Mouse (Mus musculus) mature B cell (primary cell): ENCODE results near the gene Nup153.

Experiments used
- in situ Hi-C: fragments of 300-500 bp; cut with MboI; formaldehyde crosslinking; loops from 2 replicates; pipeline ENCODE4 v1.14.3; 2019

The Nup153 gene

GRCm38 (mm10) chr13:46727837-46728268, at the start of gene Nup153:
TSS of gene Nup153 (minus strand) at chr13:46727940.
- in situ Hi-C loops: no loop called here

- in situ Hi-C loops: no loop called here
Measured at GRCm38 (mm10) chr13:46777461-46777860, 49.7 kb upstream of the Nup153 start.

- in situ Hi-C loops: no loop called here
Measured at GRCm38 (mm10) chr13:46776636-46777305, 49.0 kb upstream of the Nup153 start.

- in situ Hi-C loops: no loop called here
Measured at GRCm38 (mm10) chr13:46774998-46775397, 47.3 kb upstream of the Nup153 start.

GRCm38 (mm10) chr13:46772581-46772980, 44.8 kb upstream of the Nup153 start:
- in situ Hi-C loops: no loop called here

GRCm38 (mm10) chr13:46765361-46765760, 37.6 kb upstream of the Nup153 start:
- in situ Hi-C loops: no loop called here

GRCm38 (mm10) chr13:46763210-46763609, 35.5 kb upstream of the Nup153 start:
- in situ Hi-C loops: no loop called here

DNA sequence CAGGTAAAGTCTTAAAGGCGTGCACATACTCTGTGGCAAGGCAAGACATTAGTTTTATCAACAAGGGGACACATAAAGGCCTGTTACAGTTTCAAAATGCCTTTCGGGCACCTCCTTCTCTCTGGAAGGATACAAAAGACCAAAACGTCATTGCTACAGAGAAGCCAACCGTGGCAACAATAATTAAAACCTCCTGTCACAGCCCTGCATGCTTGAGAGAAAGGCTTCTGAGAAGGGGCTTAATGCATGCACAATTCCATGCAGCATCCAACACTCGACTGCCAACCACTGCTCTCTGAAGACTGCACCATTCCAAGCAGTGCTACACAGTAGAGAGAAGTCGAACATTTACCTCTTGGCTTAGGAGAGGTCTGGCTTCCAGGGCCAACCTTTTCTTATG, 33.2 kb upstream of the Nup153 start:
- in situ Hi-C loops: no loop called here

- in situ Hi-C loops: no loop called here
Measured at GRCm38 (mm10) chr13:46759281-46759809, 31.6 kb upstream of the Nup153 start.

DNA sequence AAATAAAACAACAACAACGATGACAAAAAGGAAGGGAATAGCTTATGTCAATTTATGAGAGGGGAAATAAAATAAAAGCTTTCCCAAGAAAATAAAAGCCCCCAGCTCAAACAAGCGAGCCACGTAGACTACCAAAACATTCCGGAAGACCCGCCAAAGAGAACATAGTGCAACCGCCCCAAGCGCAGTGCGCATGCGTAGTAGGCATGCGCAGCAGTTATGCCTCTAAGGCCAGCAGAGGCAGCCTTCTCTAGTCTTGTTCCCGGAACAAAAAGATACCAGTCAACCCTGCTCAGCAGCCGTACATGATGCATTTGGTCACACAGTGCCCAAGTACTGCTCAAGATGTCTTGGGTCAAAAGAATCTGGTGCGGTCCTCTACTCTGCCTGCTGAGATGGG, 30.9 kb upstream of the Nup153 start:
- in situ Hi-C loops: no loop called here

GRCm38 (mm10) chr13:46757946-46758345, 30.2 kb upstream of the Nup153 start:
- in situ Hi-C loops: no loop called here

- in situ Hi-C loops: no loop called here
Measured at GRCm38 (mm10) chr13:46753294-46753693, 25.6 kb upstream of the Nup153 start.

DNA sequence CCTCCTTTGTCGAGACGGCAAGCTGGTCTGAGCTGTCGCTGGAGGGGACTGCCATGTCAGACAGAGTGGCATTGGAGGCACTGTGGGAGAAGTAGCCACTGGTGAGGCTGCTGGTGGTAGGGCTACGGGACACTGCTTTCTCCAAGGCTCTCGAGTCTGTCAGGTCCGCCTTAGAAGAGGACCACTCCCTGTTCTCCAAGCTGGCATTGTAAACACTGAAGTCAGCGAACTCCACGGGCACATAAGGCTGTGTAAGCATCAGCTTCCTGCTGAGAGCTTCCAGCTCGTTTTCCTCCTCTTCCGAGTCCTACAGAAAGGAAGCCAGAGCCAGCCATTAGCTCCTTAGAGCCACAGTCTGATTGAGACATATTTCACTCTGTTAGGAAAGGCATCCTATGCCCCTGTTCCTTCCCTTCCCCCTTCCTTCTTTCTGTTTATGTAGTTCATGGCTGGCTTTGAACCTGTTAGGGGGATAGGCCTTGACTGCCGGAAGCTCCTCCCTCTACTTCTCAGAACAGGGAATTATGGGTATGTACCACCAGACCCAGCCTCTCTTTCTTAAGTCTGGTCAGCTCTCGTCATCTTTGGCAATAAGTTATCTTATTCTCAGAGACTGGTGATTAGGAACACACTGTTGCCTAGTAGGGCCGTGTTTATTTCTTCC, 25.0 kb upstream of the Nup153 start:
- in situ Hi-C loops: no loop called here

GRCm38 (mm10) chr13:46748138-46748873, 20.6 kb upstream of the Nup153 start:
- in situ Hi-C loops: no loop called here

DNA sequence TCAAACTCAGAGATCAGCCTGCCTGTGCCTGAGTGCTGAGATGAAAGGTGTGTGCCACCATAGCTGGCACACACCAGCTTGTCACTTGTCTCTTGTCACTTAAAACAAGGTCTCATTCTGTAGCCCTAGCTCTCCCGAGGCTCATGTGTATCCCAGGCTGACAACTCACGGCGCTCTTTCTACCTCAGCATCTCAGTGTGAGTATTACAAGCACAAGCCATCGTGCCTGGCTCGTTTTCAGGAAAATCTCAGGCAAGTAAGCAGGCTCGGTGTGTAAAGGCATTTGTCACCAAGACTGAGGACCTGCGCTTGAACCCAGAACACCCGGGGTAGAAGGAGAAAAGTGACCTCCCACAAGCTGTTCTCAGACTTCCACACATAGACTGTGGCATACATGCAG, 16.1 kb upstream of the Nup153 start:
- in situ Hi-C loops: no loop called here

DNA sequence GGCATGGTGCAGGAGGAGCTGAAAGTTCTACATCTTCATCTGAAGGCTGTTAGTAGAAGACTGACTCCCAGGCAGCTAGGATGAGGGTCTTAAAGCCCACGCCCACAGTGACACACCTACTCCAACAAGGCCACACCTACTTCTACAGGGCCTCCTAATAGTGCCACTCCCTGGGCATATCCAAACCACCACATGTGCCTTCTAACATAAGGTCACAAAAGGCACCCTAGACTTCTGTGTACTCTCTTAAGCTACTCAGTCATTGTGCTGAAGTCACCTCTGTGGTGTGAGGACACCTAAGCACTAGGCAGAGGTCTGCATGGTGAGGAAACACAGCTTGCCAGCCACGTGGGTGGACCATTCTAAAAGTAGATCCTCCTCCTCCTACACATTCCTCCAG, 14.6 kb upstream of the Nup153 start:
- in situ Hi-C loops: no loop called here

GRCm38 (mm10) chr13:46739426-46739825, 11.7 kb upstream of the Nup153 start:
- in situ Hi-C loops: no loop called here

DNA sequence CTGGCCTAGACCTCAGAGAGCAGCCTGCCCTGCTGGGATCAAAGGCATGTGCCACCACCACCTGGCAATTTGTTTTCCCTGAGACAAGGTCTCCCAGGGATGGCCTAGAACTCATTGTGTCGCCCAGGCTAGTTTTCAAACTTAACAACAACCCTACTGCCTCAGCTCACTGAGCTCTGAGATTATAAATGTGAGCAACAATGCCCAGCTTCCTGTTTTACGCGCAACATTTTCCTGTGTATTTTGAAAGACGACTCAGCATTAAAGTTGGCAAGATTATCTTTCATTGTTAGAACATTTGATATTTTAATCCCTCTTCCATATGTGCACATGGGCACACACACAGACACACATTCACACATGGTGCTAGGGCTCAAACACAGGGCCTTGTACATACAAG, 9.7 kb upstream of the Nup153 start:
- in situ Hi-C loops: no loop called here

GRCm38 (mm10) chr13:46736479-46736865, 8.7 kb upstream of the Nup153 start:
- in situ Hi-C loops: no loop called here

- in situ Hi-C loops: no loop called here
Measured at GRCm38 (mm10) chr13:46735808-46736478, 8.2 kb upstream of the Nup153 start.

DNA sequence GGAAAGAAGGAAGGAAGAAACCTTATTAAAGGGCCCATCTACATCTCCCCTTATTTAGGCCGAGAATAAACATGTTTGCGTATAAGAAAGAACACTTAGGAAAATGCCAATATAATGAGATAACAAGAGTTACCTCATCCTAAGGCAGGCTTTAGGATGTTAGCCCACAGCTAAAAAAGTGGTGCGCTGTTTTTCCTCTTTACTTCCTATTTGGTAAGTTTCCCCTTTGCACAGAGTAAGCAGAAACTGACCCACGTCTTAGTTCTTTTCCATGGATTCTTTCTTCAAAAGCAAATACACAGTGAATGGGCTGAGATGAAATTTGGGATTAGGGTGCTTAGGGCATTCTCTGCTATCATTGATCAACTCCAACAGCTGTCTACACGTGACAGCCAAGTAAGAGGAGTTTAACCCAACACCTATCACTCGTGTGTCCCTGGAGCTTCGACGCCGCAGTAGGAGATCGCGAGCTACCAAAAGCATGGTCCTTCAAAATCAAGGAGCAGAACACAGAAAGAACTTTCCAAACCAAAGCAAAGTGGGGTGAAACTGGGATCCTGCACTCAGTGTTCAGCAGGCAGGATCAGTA, 7.6 kb upstream of the Nup153 start:
- in situ Hi-C loops: no loop called here

- in situ Hi-C loops: no loop called here
Measured at GRCm38 (mm10) chr13:46729998-46730397, 2.3 kb upstream of the Nup153 start.
